Mouse (Mus musculus) megakaryocyte-erythroid progenitor cell, adult 5-6 weeks (primary cell): Measurements from ENCODE around the gene Pcbp1. TPM values are rescaled to one million over a fixed set of nuclear protein-coding genes. Genes with fewer than 3 reads are reported as not detected.

ENCODE experiments used
- ATAC-seq: replicated peaks from 2 replicates; pipeline ENCODE4 v1.8.0; 2016; ENCODE audit warnings: mild to moderate bottlenecking, inconsistent platforms; ENCODE audit not compliant: severe bottlenecking, poor library complexity, low FRiP score, low TSS enrichment
- total RNA-seq, 2 experiments: library from RNA; stranded (forward) in 1 of 2; stranded (reverse) in 1 of 2; fragments of 200-1000, 215-1000 nt in 1 of 2; fragments of >200 nt in 1 of 2; fragmentation: Nextera tagmentation in 1 of 2; gene quantifications; 2 replicates each; pipeline ENCODE4 v1.2.3; 2014 to 2017

Pcbp1 gene
- total RNA-seq, 2 experiments from 2014 or later, result 118 to 289 TPM

DNA sequence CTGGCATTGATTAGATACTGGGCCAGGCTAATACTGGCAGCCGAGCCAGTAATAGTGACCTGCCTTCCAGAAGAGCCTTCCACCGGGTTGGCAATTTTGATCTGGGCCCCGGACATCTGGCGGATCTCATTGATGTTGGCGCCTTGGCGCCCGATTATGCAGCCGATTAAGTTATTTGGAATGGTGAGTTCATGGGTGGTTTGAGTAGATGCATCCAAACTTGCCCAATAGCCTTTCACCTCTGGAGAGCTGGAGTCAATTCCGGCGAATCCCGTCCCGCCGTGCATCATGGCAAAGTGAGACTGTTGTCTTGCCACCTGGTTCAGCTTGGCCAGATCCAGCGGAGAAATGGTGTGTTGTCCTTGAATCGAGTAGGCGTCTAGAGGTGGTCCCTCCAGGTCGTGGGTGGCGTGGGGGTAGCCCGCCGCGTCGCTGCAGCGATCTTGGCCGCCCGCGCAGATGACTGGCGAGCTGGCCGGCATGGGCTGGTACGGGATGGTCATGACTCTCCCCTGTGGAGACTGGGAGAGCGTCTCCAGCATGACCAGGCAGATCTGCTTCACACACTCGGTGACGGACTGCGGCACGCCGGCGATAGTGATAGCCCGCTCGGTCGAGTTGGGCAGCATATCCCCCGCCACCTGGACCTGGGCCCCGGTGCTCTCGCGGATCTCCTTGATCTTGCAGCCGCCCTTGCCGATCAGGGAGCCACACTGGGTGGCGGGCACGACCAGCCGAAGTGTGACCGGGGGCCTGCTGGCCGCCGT lies 1.1 kb downstream of the Pcbp1 start:
- peak; percentile 43 for ATAC-seq

DNA sequence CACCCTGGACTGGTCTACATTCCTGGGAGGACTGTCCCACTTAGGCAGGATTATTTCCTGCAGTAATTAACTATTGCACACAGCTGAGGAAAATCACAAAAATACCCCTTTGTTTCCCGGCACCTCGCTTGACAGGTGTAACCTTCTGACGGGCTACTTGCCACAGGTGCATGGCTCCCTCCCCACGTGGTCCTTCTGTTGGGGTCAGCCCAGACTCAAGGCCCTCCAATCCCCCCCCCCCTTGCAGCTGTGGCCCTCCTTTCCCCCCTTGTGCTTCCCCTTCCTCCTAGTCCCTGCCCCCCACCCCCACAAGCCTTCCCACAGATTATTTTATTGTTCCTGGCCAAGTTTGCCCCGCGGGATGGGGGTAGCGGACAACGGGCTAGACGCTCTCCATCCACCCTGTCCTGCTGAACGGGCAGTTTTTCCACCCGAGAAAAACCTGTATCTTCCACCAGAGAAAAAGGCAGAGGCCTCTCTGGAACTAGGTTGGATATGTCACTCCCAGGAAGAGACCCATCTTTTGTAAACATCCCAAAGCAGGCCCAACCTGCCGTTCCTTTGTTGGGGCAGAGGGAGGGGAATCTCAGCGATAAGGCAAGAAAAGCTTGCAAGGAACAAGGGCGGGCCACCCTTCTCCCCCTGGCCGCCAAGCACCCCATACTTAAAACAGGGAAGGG lies 2.2 kb downstream of the Pcbp1 start:
- no peak for ATAC-seq

DNA sequence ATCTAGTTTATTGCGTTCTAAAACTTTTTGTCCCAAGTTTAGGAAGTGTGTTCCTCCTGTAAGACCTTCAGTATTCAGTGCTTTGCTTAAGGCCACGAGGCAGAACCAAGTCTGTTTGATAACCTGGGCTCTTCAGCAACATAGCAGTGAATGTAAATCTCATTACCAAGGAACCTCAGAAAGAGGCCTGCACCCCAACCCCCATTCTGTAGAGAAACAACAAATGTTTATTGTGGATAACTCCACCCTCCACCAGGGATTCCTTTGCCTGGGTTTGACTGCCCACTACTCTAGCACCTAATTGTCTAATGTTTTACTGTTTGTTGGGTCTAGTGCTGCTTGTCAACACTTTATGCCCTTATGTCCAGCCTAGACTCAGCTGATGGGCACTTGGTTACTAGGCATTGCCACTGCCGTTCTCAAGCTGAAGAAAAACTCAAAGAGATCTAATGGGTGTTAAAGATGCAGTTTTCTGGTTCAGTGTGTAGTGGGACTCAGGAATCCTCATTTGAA lies 2.8 kb downstream of the Pcbp1 start:
- no peak for ATAC-seq

DNA sequence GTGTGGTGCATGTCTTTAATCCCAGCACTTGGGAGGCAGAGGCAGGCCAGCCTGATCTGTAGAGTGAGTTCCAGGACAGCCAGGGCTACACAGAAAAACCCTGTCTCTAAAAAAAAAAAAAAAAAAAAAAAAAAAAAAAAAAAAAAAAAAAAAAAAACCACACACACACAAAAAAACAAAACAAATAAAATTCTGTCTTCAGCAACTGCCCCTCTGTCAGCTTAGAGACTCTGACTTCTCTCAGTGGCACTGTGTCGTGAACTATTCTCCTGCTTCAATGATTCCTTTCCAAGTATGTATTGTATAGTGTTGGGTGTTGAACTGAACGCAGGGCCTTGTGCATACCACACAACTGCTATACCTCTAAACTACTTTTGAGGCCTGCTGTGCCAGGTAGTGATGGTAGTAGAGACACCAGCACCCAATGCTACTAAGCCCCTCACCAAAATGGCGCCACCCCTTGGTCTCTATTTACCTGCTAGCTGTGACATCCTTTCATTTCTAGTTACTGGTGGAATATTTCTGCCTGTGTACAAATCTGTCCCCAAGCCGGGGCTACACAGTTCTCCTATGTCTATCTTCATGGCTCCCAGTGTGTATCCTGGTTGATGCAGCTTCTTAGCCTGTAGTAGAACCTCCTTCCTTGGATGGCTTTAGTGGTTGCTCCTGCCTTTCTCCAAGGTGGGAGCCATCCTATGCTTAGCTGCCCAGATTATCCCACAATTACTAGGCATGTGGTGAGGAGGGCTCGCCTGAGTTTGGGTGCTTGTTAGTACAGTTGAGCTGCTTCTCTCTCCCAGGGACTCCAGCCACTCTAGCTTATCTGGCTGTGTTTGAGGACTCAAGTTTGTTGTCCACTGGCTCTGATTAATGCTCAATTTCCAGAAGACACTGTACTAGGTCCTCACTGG lies 3.9 kb downstream of the Pcbp1 start:
- no peak for ATAC-seq

DNA sequence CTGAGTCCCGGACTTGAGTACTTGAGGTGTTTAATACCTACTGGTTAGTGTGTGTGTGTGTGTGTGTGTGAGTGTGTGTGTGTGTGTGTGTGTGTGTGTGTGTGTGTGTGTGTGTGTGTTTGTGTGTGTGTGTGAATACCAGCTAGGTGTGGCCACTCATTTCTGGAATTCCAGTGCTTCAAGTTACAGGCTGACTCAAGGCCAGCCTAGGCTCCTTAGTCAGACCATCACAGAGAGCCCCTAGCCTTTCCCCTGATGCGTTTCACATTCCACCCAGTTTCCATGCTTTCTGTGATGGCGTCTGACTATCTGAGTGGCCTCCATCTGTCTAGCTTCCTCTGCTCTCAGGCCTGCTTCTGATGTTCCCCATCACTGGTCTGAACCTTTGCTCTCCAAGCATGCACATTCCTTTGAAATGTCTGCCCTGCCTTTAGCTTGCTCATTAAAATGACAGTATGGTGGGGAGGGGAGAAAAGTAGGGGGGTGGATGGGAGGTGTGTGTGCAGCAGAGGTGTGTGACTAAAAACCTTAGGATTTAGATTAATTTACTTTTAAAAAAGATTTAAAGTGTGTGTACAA lies 6.3 kb downstream of the Pcbp1 start:
- ATAC-seq, result no peak

DNA sequence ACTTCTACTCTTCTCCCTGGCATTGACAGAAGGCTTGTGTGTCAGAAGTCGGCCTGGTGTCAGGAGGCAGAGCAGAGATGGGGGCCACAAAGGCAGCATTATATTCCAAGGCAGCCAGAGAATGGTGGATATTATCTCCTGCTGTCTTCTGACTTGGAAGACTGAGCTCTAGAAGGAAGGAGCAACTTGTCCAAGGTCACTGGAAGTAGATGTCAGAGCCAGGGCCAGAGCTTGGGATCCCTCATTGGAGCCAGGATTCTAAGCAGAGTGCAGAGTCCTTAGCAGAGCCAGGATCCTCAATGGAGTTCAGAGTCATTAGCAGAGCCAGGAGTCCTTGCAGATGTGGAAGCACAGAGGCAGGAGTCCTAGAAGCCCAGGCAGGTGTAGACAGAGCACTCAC lies 10.1 kb downstream of the Pcbp1 start:
- ATAC-seq, result no peak

DNA sequence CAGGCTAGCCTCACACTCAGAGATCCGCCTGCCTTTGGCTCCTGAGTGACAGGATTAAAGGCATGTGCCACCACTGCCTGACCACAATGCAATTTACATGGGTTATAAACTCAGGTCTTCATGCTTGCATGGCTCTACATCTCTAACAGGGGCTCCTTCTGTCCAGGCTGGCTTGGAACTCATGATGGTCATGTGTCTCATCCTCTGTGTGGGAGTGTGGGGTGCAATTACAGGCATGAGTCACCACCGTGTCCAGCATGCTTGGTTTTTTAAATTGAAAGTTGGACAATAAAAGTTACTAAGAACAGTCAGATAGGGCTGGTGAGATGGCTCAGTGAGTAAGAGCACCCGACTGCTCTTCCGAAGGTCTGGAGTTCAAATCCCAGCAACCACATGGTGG lies 12.8 kb downstream of the Pcbp1 start:
- ATAC-seq, result no peak

DNA sequence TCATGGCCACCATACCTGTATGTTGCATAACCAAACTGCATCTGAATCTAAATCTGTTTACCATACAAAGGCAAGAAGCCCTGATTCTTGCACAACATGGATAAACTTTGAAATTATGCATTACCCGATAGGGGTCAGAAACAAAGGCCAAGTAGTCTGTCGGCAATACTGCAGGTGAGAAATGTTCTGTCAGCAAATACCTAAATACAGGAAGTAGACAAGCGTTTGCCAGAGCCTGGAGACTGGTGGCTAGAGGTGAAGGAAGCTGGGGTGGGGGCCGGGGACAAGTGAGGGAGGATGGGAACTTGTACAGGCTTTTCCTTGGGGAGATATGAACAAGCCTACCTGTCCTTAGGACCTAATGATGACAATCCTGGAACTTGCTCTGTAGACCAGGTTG lies 15.1 kb downstream of the Pcbp1 start:
- no peak for ATAC-seq

DNA sequence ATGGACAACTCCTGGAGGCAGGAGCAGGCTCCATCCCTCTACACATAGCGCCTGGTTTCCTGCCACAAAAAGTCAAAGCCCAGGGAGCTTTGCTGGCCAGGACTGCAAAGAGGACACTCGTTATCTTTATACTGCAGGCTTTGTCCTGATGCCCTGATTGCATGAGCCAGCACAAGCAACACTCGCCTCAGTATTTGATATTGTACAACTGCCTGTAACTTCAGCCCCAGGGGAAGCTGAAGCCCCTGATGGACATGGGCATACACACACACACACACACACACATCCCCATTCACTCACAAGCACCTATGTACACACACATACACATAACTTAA lies 16.3 kb downstream of the Pcbp1 start:
- ATAC-seq, result peak; percentile 95

DNA sequence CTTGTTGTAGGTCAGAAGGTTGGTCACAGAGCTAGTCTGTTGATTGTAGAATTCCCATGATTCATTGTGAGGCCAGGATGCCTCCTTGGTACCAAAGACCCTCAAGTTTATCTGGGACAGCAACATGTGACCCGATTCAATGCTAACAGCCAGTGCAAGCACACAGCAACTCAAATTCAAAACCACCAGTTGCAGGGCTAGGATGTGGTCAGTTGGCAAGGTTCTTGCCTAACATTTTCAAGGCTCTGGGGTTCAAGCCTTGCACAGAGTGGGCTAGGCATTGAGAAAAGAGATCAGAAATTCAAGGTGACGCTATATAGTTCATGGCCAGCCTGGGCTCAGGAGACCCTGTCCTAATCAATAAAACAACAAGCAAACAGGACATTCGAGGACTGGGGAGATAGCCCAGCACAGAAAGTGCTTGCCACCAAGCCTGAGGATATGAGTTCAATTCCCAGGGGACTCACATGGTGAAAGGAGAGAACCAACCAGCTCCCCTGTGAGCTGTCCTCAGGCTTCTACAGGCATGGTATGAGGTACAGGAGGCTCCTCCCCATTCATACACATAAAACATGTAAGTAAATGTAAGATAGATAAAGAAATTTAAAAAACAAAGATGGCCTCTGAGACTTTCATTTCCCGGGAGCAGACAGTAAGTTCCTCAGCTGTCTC lies 16.8 kb downstream of the Pcbp1 start:
- peak; percentile 66 for ATAC-seq

DNA sequence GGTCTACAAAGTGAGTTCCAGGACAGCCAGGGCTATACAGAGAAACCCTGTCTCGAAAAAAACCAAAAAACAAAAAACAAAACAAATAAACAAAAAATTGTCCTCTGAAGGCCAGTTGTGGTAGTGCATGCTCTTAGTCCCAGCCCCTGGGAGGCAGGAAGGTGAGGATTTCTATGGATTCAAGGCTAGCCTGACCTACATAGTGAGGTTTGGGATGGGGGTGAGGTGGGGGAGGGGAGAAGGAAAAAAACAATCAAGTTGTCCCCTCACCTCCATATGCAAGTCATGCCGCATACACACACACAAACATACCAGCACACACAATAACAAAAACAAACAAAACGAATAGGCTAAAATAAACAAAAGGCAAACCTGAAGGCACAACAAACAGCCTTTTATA lies 17.4 kb downstream of the Pcbp1 start:
- ATAC-seq, result no peak

DNA sequence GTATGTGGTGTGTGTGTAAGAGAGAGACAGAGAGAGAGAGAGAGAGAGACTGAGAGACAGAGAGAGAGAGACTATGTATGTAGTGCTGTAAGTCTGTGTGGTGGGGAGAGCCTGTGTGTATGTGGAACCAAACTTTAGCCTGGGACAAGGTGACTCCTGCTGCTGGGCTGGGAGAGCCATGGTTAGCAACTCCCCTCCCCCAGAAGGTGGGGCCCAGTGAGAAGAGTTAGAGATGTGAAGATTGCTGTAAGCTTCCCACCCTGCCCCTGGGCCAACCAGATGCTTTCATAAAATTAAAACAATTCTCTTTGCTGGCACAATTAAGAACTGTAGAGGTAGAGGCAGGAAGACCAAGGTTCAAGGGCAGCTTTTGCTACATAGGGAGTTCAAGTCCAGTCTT lies 19.0 kb downstream of the Pcbp1 start:
- no peak for ATAC-seq

DNA sequence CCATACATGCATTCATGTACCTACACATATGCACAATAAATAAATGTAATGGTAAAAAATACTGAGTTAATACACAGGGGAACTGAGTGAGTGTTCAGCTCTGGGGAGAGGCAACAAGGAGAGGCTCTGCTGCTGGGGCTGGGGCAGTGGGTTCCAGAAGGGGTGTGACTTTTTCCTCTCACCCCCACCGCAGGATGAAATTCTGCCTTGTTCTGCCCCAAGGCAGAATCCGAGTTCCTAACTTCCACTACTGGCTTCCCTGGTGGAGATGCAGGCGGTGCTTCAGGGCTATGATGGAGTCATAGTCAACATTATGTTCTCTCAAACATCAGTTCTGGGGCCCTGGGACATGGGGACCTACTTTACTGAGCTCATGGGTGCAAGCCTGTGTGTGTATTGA lies 19.8 kb downstream of the Pcbp1 start:
- no peak for ATAC-seq

DNA sequence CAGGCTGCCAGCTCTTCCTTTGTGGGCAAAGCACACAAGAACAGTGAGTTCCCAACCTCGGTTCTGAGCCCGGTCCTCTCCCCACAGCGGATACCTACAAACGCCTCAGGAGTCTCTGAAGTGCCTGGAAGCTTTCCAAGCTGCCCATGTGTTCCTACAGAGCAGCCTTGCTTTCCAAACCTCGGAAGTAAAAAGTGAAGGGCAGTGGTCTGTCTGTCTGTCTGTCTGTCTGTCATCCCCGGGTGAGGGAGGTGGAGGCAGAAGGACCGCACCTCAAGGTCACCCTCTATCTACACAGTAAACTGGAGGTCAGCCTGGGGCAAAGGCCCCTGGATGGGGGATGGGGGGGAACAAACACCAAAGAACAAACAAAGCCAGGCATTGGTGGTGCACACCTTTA lies 20.4 kb downstream of the Pcbp1 start:
- no peak for ATAC-seq

DNA sequence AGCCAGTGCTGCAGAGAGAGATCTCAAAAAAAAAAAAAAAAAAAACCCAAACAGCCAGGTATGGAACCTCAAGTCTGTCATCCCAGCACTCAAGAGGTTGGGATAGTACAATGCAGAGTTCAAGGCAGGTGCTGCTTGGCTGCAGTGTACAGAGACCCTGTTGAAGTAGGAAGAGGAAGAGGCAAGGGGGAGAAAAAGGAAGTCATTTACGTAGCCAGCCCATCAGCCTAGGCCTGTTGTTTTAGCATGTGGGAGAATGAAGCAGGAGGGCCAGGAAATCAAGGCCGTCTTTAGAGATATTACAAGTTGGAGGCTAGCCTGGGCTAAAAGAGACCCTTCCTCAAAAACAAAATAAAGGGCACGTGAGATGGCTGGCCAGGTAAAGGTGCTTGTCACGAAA lies 22.6 kb downstream of the Pcbp1 start:
- ATAC-seq, result no peak

DNA sequence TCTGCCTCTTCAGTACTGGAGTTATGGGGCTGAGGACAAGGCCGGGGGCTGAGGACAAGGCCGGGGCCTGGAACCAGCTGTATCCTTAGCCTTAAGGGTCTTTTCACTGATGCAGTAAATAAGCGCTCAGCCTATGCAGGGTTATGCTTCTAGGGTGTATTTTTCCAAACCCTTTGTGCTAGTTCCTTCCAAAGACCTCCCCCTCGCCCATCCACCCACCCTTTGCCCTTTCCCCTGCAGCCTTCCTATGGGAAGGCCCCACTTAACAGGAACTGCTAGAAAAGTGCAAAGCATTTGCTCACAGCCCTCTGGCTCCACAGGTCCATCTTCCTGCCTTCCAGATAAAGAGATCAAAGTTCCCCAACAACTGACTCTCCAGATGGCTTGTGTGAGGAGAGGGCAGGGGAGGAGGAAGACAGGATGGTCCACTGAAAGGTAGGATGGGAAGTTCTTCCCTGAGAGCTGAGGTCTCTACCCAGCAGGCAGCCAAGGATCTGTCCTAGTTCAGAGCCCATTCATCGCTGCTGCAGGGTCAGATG lies 26.5 kb downstream of the Pcbp1 start:
- no peak for ATAC-seq

DNA sequence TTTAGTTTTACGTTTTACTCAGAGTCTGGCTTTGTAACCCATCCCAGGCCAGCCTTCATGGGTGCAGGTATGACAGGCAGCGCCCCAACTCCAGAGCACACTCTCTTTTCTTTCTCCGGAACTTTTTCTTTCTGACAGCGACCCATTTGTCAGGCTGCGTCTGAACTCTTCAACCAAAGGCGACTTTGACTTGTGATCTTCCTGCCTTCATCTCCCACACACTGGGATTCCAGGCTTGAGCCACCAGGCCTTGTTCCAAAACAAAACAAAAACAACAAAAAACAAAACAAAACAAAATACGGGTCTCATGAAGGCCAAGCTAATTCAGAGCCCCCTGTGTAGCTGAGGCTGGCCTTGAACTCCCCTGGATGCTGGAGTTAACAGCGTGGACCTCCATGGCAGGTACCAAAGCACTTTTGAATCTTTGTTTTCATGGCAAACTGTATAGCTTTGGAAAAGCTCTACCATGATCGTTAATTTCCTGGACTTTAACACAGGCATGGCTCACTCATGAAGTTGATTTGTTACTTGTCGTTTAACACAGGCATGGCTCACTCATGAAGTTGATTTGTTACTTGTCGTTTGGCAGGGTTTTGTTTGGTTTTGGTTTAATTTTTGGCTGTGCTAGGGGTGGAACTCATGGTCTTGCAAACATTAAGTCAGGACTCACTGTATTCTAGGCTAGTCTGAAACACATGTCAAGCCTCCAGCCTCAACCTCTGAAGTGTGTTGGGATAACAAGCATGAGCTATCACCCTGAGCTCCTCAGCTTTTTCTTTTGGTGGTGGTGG lies 28.0 kb downstream of the Pcbp1 start:
- no peak for ATAC-seq

DNA sequence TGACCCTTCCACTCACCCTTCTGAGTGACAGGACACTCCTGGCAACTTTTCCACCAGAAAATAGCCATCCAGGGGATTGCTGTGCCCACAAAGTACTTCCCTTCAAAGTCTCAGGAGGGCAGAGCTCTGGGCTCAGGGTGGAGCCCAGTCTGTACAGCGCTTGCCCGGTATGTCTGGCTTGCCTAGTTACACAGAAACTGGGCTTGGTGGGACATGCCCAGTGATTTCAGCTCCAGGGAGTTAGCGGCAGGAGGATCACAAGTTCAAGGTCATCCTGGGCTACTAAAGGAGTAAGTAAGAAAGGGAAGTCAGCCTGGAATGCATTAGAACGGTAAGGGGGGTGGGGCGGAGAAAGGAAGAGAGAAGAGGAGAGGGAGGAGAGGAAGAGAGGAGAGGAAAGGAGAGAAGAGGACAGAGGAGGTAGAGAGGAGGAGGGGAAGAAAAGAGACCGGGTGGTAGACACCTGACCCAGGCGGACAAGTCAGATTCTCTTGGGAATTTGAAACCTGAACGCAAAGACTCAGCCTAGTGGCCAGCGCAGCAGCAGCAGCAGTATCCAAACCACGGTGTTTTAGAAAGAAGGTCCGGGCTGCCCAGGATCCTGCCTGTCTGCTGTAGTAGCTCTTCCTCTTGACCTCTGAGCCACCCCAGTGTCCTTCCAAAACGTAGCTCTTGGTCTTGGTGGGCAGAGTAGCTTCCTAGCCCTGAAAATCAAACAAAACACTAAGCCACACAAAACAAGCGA lies 28.9 kb downstream of the Pcbp1 start:
- ATAC-seq, result peak; percentile 28; the same call in 1 of the 2 replicates
